21 mouse cellular contexts compared by ENCODE assay signal in the genomic region with DNA sequence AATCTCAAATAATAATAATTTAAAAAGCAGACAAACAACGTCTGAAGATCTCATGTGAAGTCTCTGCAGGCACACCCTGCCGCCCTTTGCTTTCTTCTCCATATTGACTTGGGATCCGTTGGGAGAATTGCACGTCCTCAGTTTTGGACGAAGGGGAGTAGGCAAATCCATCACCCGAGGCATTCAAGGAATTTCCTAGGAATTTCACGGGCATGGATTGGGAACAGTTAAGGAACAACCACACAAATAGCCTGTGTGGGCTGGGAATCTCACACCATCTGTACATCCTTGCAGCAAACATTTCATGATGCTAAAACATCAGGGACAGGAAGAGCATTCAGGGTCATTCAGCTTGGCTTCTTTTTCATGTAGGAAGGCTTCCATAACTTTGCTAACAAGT. TPM values are rescaled to one million over a fixed set of nuclear protein-coding genes. Genes with fewer than 3 reads are reported as not detected.
DNase-seq lines count a peak whose midpoint lies in the region; ATAC-seq and TF ChIP-seq lines count a peak whose summit lies in the region.
"Had no signal": no experiment of that assay in that cellular context is flagged by ENCODE, and none has a peak within 500 bp of the region (broad histone marks: within the 10 kb centered on the region; RNA-seq: fewer than 3 reads in every experiment).

No protein-coding gene starts in this region.

- no peak for DNase-seq in layer of hippocampus, adult 2 months (ENCODE audit: low spot score in 2 of 2)
- no peak for DNase-seq in layer of hippocampus, adult 9-10 months (ENCODE audit: low spot score)
- peak; percentile 20 for DNase-seq in ES-CJ7 (ENCODE audit: low read depth, low spot score)
- peak; percentile 65 for DNase-seq in R1 (ENCODE audit: low read depth, low spot score)
- DNase-seq in mesoderm, embryonic 11.5 days (ENCODE audit: low read depth, low spot score) = peak; percentile 30
- no peak for DNase-seq in Muller cell, postnatal 12 days (ENCODE audit: inconsistent ontology term)
- DNase-seq: adrenal gland, adult 8-10 months; adrenal gland, postnatal 14 days; adrenal gland, postnatal 36 days; B cell, adult 2 months; cerebellum, adult 2 months; cerebellum, adult 9-10 months; cerebellum, postnatal 10 days; cerebellum, postnatal 25 days; forebrain, postnatal 0 days had no signal

- H3K4me3 ChIP-seq in layer of hippocampus, adult 2 months = no peak overlapping the region
- H3K4me3 ChIP-seq: embryonic facial prominence, embryonic 10.5 days; embryonic facial prominence, embryonic 12.5 days; forebrain, embryonic 13.5 days; forebrain, embryonic 15.5 days had no signal

- no peak for ATAC-seq in monocyte, adult 5-6 weeks (replicated peaks; ENCODE audit: insufficient number of reproducible peaks, low FRiP score, low TSS enrichment, poor library complexity, severe bottlenecking)
- ATAC-seq: CD4-positive, CD25-positive, alpha-beta regulatory T cell, adult 4 months; forebrain, embryonic 13.5 days; forebrain, embryonic 15.5 days; forebrain, postnatal 0 days had no signal

- H3K27ac ChIP-seq in layer of hippocampus, adult 2 months = 0 out of 2 replicates have a peak overlapping the region, but pooled peaks have one; percentile 4
- H3K27ac ChIP-seq: embryonic facial prominence, embryonic 10.5 days; embryonic facial prominence, embryonic 12.5 days; forebrain, embryonic 13.5 days; forebrain, embryonic 15.5 days had no signal

- TF ChIP-seq CTCF in layer of hippocampus, adult 2 months (conservative IDR thresholded peaks at IDR 0.05) = no peak

RNA-seq across cellular contexts. Expression of a gene that starts 55.2 kb away (rescaled TPM):
- 10 to 100 TPM; 20.8 to 22.0 TPM for total RNA-seq in layer of hippocampus, adult 2 months (2021)
- 4.8 to 7.0 TPM (median 6.2 TPM) in 3 replicates for total RNA-seq in monocyte, adult 5-6 weeks (2017)

Comparison
In these comparisons a context has a peak if more than half of its experiments do, and no peak if none do; other contexts are left out.
1. DNase-seq: peak in ES-CJ7 (single experiment), R1 (single experiment) and mesoderm, embryonic 11.5 days (single experiment); none in layer of hippocampus, adult 2 months (0 of 2), layer of hippocampus, adult 9-10 months (single experiment) and Muller cell, postnatal 12 days (single experiment).